ENCODE assay signal across 7 mouse cellular contexts in genomic region chr2:29889066-29889944, GRCm38 (mm10). TPM values are rescaled to one million over a fixed set of nuclear protein-coding genes. Genes with fewer than 3 reads are reported as not detected.
A peak's percentile ranks its signal among the peaks of the same experiment; 100 is the strongest.
DNase-seq lines count a peak whose midpoint lies in the region; ATAC-seq lines count a peak whose summit lies in the region.

Gene Odf2, plus strand, starts transcription at chr2:29889221.

- peak; percentile 83 for ATAC-seq in embryonic facial prominence, embryonic 11.5 days (replicated peaks; ENCODE audit: insufficient number of reproducible peaks, low FRiP score, low TSS enrichment, low read depth)
- ATAC-seq in granulocyte monocyte progenitor cell, adult 5-6 weeks (replicated peaks; ENCODE audit: poor library complexity, severe bottlenecking) = peak; percentile 81
- peak; percentile 88 for ATAC-seq in midbrain, embryonic 13.5 days

- peak within 1 kb of the TSS; percentile 94 for H3K4me3 ChIP-seq in embryonic facial prominence, embryonic 11.5 days (ENCODE audit: low read depth, low read length)
- H3K4me3 ChIP-seq in limb, embryonic 10.5 days = peak within 1 kb of the TSS; percentile 90
- H3K4me3 ChIP-seq in midbrain, embryonic 13.5 days (replicated peaks) = peak within 1 kb of the TSS; percentile 99

- WGBS in embryonic facial prominence, embryonic 11.5 days = under 1% methylated on average over 70 of the region's 70 CpGs
- WGBS in limb, embryonic 10.5 days = under 1% methylated on average over 69 of the region's 70 CpGs
- 2% methylated on average over 68 of the region's 70 CpGs for WGBS in midbrain, embryonic 13.5 days

- H3K4me1 ChIP-seq in embryonic facial prominence, embryonic 11.5 days (ENCODE audit: control insufficient read depth, insufficient read depth, low read length) = peaks cover 5% of the 10 kb centered on the region; the same call in 1 of the 2 replicates
- peaks cover 18% of the 10 kb centered on the region for H3K4me1 ChIP-seq in limb, embryonic 10.5 days
- H3K4me1 ChIP-seq in midbrain, embryonic 13.5 days (replicated peaks) = peaks cover 22% of the 10 kb centered on the region

- H3K4me2 ChIP-seq in embryonic facial prominence, embryonic 11.5 days (ENCODE audit: low read depth, low read length) = peak within 1 kb of the TSS; percentile 93
- peak within 1 kb of the TSS; percentile 95 for H3K4me2 ChIP-seq in midbrain, embryonic 13.5 days (replicated peaks)

- peak within 1 kb of the TSS; percentile 88 for H3K9ac ChIP-seq in embryonic facial prominence, embryonic 11.5 days (replicated peaks; ENCODE audit: low read length)
- H3K9ac ChIP-seq in midbrain, embryonic 13.5 days (replicated peaks) = peak within 1 kb of the TSS; percentile 96

- H3K36me3 ChIP-seq in embryonic facial prominence, embryonic 11.5 days (replicated peaks; ENCODE audit: control insufficient read depth, insufficient read depth, low read depth, low read length) = no peaks in the 10 kb centered on the region; the same call in 1 of the 2 replicates
- peaks cover 34% of the 10 kb centered on the region for H3K36me3 ChIP-seq in limb, embryonic 10.5 days
- peaks cover 25% of the 10 kb centered on the region for H3K36me3 ChIP-seq in midbrain, embryonic 13.5 days

- no peaks in the 10 kb centered on the region for H3K9me3 ChIP-seq in embryonic facial prominence, embryonic 11.5 days (replicated peaks; ENCODE audit: control insufficient read depth, low read length)
- no peaks in the 10 kb centered on the region for H3K9me3 ChIP-seq in limb, embryonic 10.5 days (replicated peaks)
- H3K9me3 ChIP-seq in midbrain, embryonic 13.5 days = no peaks in the 10 kb centered on the region

- no peaks in the 10 kb centered on the region for H3K27me3 ChIP-seq in embryonic facial prominence, embryonic 11.5 days (ENCODE audit: control insufficient read depth, insufficient read depth, low read length)
- no peaks in the 10 kb centered on the region for H3K27me3 ChIP-seq in limb, embryonic 10.5 days (ENCODE audit: low read depth, poor library complexity, severe bottlenecking)
- 0 out of 2 replicates have a peak, but pooled peaks cover 3% of the 10 kb centered on the region for H3K27me3 ChIP-seq in midbrain, embryonic 13.5 days

- H3K27ac ChIP-seq in embryonic facial prominence, embryonic 11.5 days (replicated peaks; ENCODE audit: low read depth, low read length) = peak within 1 kb of the TSS; percentile 78
- peak within 1 kb of the TSS; percentile 92 for H3K27ac ChIP-seq in limb, embryonic 10.5 days
- H3K27ac ChIP-seq in midbrain, embryonic 13.5 days = peak within 1 kb of the TSS; percentile 89

- peak; percentile 100 for DNase-seq in adrenal gland, postnatal 14 days
- DNase-seq in embryonic facial prominence, embryonic 11.5 days (ENCODE audit: low spot score) = peak; percentile 100
- peak; percentile 99 for DNase-seq in kidney, adult 11 months
- peak; percentile 100 for DNase-seq in limb, embryonic 10.5 days (ENCODE audit: low spot score)
- DNase-seq in spleen, adult 12 weeks (ENCODE audit: low spot score) = peak; percentile 100

RNA-seq across cellular contexts. Expression of gene Odf2, which starts in this region (rescaled TPM):
- total RNA-seq in adrenal gland, postnatal 14 days (2021) = 42.2 and 54.5 TPM in 2 replicates
- polyA plus RNA-seq in embryonic facial prominence, embryonic 11.5 days (2014; fragmentation: Nextera tagmentation; extraction: Ambion mirVana) = 66.4 and 69.8 TPM in 2 replicates
- total RNA-seq in granulocyte monocyte progenitor cell, adult 5-6 weeks (2014; fragmentation: Nextera tagmentation) = 56.8 and 92.7 TPM in 2 replicates
- total RNA-seq in granulocyte monocyte progenitor cell, adult 5-6 weeks (2017) = 96.9 and 104 TPM in 2 replicates
- polyA plus RNA-seq in limb, embryonic 10.5 days (2016; fragmentation: Nextera tagmentation; extraction: Ambion mirVana) = 101 and 105 TPM in 2 replicates
- polyA plus RNA-seq in midbrain, embryonic 13.5 days (2015; fragmentation: Nextera tagmentation; extraction: Ambion mirVana) = 74.4 and 76.0 TPM in 2 replicates

Comparison
In these comparisons a context has a peak if more than half of its experiments do, and no peak if none do; other contexts are left out.
1. Peak in every context shown above with its lines: DNase-seq, ATAC-seq, H3K4me3 ChIP-seq and H3K27ac ChIP-seq.